8 mouse cellular contexts compared by ENCODE assay signal in the genomic region with DNA sequence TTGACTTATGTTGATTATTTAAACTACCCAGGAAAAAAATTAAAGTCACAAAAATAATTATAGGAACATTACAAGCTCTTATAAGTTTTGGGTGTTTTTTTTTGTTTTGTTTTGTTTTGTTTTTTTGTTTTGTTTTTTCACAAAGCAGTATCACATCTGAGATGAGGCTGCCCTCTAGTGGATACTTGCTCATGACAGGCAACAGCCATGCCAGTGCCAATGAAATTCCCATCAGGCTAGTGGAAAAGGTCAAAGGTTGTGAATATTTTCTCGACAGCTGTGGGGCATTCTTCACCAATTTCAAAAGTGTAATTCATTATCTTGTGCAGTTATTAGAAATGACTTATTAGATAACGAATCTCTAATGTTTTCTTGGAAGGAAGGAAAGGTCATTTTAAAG.
DNase-seq lines count a peak whose midpoint lies in the region; ATAC-seq and TF ChIP-seq lines count a peak whose summit lies in the region.

No protein-coding gene starts in this region.

- peak; percentile 31 for DNase-seq in left cerebral cortex, adult 11 months (ENCODE audit: low spot score)
- no peak for DNase-seq in left cerebral cortex, postnatal 36 days (ENCODE audit: low spot score in 2 of 2)
- peak; percentile 18 for DNase-seq in MN1 (ENCODE audit: low spot score)
- DNase-seq in cerebellum, postnatal 10 days: peak; percentile 85 to 93
- peak; percentile 64 to 86 for DNase-seq in heart, postnatal 14 days
- peak; percentile 69 for DNase-seq in limb, embryonic 14.5 days (ENCODE audit: low spot score)
- peak; percentile 46 for DNase-seq in stomach, postnatal 0 days (ENCODE audit: low spot score)
- DNase-seq in forebrain, embryonic 10.5 days (ENCODE audit: extremely low spot score, low spot score): no peak

- intact Hi-C loops in left cerebral cortex, postnatal 36 days (cut with DNase I): loop anchor here (5.0 to 10.0 kb wide), 3 partner anchors 172 to 1282 kb away; no protein-coding TSS in a partner anchor
- intact Hi-C loops in heart, postnatal 14 days (cut with DNase I): loop anchor here (5.0 to 10.0 kb wide), 5 partner anchors 66 to 1279 kb away; no protein-coding TSS in a partner anchor

- H3K4me2 ChIP-seq in limb, embryonic 14.5 days (replicated peaks; ENCODE audit: low read depth, low read length, severe bottlenecking): no peak overlapping the region
- H3K4me2 ChIP-seq in stomach, postnatal 0 days (replicated peaks; ENCODE audit: low read depth): no peak overlapping the region

- no peak for ATAC-seq in limb, embryonic 14.5 days (ENCODE audit: low FRiP score, low read depth)
- ATAC-seq in stomach, postnatal 0 days (ENCODE audit: low FRiP score, low TSS enrichment): no peak

- H3K4me3 ChIP-seq in limb, embryonic 14.5 days (replicated peaks; ENCODE audit: low read length): no peak overlapping the region
- no peak overlapping the region for H3K4me3 ChIP-seq in stomach, postnatal 0 days (ENCODE audit: low read depth, low read length)
- no peak overlapping the region for H3K4me3 ChIP-seq in forebrain, embryonic 10.5 days

- no peak overlapping the region for H3K9ac ChIP-seq in limb, embryonic 14.5 days (ENCODE audit: low read depth, low read length, severe bottlenecking)
- H3K9ac ChIP-seq in stomach, postnatal 0 days (ENCODE audit: low read length): no peak overlapping the region

- peak; percentile 87 for TF ChIP-seq CTCF in stomach, postnatal 0 days (IDR thresholded peaks at IDR 0.05; ENCODE audit: low read depth)

- peaks cover 13% of the 10 kb centered on the region; the same call in 1 of the 2 replicates for H3K27me3 ChIP-seq in limb, embryonic 14.5 days (ENCODE audit: control insufficient read depth, insufficient read depth, low read length)
- 0 out of 2 replicates have a peak, but pooled peaks cover 3% of the 10 kb centered on the region for H3K27me3 ChIP-seq in stomach, postnatal 0 days (ENCODE audit: control insufficient read depth, insufficient read depth, low read length)
- peaks cover 58% of the 10 kb centered on the region for H3K27me3 ChIP-seq in forebrain, embryonic 10.5 days (ENCODE audit: poor library complexity, severe bottlenecking)

- H3K4me1 ChIP-seq in limb, embryonic 14.5 days (ENCODE audit: control insufficient read depth, insufficient read depth, low read length): peaks cover 24% of the 10 kb centered on the region
- no peaks in the 10 kb centered on the region for H3K4me1 ChIP-seq in stomach, postnatal 0 days (replicated peaks; ENCODE audit: control insufficient read depth, insufficient read depth)
- H3K4me1 ChIP-seq in forebrain, embryonic 10.5 days: peaks cover 60% of the 10 kb centered on the region

- H3K27ac ChIP-seq in limb, embryonic 14.5 days (replicated peaks; ENCODE audit: low read depth, low read length): no peak overlapping the region
- no peak overlapping the region for H3K27ac ChIP-seq in stomach, postnatal 0 days (replicated peaks)
- H3K27ac ChIP-seq in forebrain, embryonic 10.5 days: no peak overlapping the region

- no peak for TF ChIP-seq EP300 in stomach, postnatal 0 days (optimal IDR thresholded peaks at IDR 0.05)

- H3K36me3 ChIP-seq in limb, embryonic 14.5 days (ENCODE audit: control insufficient read depth, insufficient read depth, low read length): no peaks in the 10 kb centered on the region
- no peaks in the 10 kb centered on the region for H3K36me3 ChIP-seq in stomach, postnatal 0 days (ENCODE audit: control insufficient read depth, insufficient read depth, low read length)
- H3K36me3 ChIP-seq in forebrain, embryonic 10.5 days (replicated peaks): no peaks in the 10 kb centered on the region

- no peak for TF ChIP-seq POLR2A in limb, embryonic 14.5 days (IDR thresholded peaks at IDR 0.05; ENCODE audit: borderline replicate concordance, extremely low read depth, insufficient read depth, insufficient read length)

- WGBS in limb, embryonic 14.5 days: 14% methylated on average over 2 of the region's 2 CpGs
- 12% methylated on average over 2 of the region's 2 CpGs for WGBS in stomach, postnatal 0 days
- 16% methylated on average over 2 of the region's 2 CpGs for WGBS in forebrain, embryonic 10.5 days

- no peaks in the 10 kb centered on the region for H3K9me3 ChIP-seq in limb, embryonic 14.5 days (ENCODE audit: control insufficient read depth, low read length)
- no peaks in the 10 kb centered on the region for H3K9me3 ChIP-seq in stomach, postnatal 0 days (ENCODE audit: control insufficient read depth, low read length)
- H3K9me3 ChIP-seq in forebrain, embryonic 10.5 days: no peaks in the 10 kb centered on the region

Comparison
In these comparisons a context has a peak if more than half of its experiments do, and no peak if none do; other contexts are left out.
1. DNase-seq: peak in left cerebral cortex, adult 11 months (single experiment), MN1 (single experiment), cerebellum, postnatal 10 days (2 of 2), heart, postnatal 14 days (2 of 2), limb, embryonic 14.5 days (single experiment) and stomach, postnatal 0 days (single experiment); none in left cerebral cortex, postnatal 36 days (0 of 2) and forebrain, embryonic 10.5 days (single experiment).